Mouse (Mus musculus) limb, embryonic 11.5 days (tissue): ENCODE results near the gene Dpp8. TPM values are rescaled to one million over a fixed set of nuclear protein-coding genes. Genes with fewer than 3 reads are reported as not detected.
A peak's percentile ranks its signal among the peaks of the same experiment; 100 is the strongest.

Experiments used
- ATAC-seq: fragments of 200-750 bp; cut with Nextera tagmentation; 2 replicates; pipeline ENCODE4 v1.8.0; 2017; ENCODE audit warnings: low read depth; ENCODE audit not compliant: insufficient number of reproducible peaks, low FRiP score, low TSS enrichment
- DNase-seq: peaks from one replicate; pipeline ENCODE4 v3.0.0-alpha.2; 2015; ENCODE audit warnings: low spot score
- H3K27ac ChIP-seq: fragments of 300-500 bp; sonication (generic); replicated peaks from 2 replicates; pipeline ENCODE4 v1.5.1; 2014; ENCODE audit warnings: low read depth, mild to moderate bottlenecking, low read length
- H3K27me3 ChIP-seq: fragments of 300-500 bp; sonication (generic); 2 replicates; pipeline ENCODE4 v1.6.1; 2014; ENCODE audit warnings: mild to moderate bottlenecking, low read length, mixed read lengths; ENCODE audit not compliant: control insufficient read depth, insufficient read depth
- H3K36me3 ChIP-seq: fragments of 300-500 bp; sonication (generic); 2 replicates; pipeline ENCODE4 v1.6.1; 2014; ENCODE audit warnings: mild to moderate bottlenecking, low read length, moderate library complexity, mixed read lengths; ENCODE audit not compliant: control insufficient read depth, insufficient read depth
- H3K4me1 ChIP-seq: fragments of 300-500 bp; sonication (generic); 2 replicates; pipeline ENCODE4 v1.6.1; 2014; ENCODE audit warnings: low read length, mixed read lengths; ENCODE audit not compliant: control insufficient read depth, insufficient read depth
- H3K4me2 ChIP-seq: fragments of 300-500 bp; sonication (generic); 2 replicates; pipeline ENCODE4 v1.6.1; 2014; ENCODE audit warnings: low read depth, mild to moderate bottlenecking, moderate library complexity; ENCODE audit not compliant: severe bottlenecking
- H3K4me3 ChIP-seq: fragments of 300-500 bp; sonication (generic); 2 replicates; pipeline ENCODE4 v1.5.1; 2014; ENCODE audit warnings: low read depth, low read length
- H3K9ac ChIP-seq: fragments of 300-500 bp; sonication (generic); 2 replicates; pipeline ENCODE4 v1.6.1; 2014; ENCODE audit warnings: mild to moderate bottlenecking, low read length
- H3K9me3 ChIP-seq: fragments of 300-500 bp; sonication (generic); 2 replicates; pipeline ENCODE4 v1.6.1; 2016; ENCODE audit warnings: low read length; ENCODE audit not compliant: control insufficient read depth
- WGBS: fragments of 180-500 bp; shearing (Covaris S2); extraction: QIAGEN DNeasy Blood & Tissue Kit; methylation state at CpG from one replicate; pipeline ENCODE4 v1.1.7; 2014; 5-methylcytosine and 5-hydroxymethylcytosine counted together
- polyA plus RNA-seq: library from polyadenylated mRNA; unstranded; fragments of >200 nt; fragmentation: Nextera tagmentation; extraction: Ambion mirVana; gene quantifications from 2 replicates; pipeline ENCODE4 v1.2.1, GENCODE M21; 2014

The Dpp8 gene
- polyA plus RNA-seq, 1 experiment from 2014 or later = 31.1 TPM

GRCm38 (mm10) chr9:65085270-65085669 lies 53.1 kb downstream of the Dpp8 start:
- Histone ChIP-seq H3K27ac (no peak overlapping the region), H3K4me3 (no peak overlapping the region)
- ATAC-seq = no peak

DNA sequence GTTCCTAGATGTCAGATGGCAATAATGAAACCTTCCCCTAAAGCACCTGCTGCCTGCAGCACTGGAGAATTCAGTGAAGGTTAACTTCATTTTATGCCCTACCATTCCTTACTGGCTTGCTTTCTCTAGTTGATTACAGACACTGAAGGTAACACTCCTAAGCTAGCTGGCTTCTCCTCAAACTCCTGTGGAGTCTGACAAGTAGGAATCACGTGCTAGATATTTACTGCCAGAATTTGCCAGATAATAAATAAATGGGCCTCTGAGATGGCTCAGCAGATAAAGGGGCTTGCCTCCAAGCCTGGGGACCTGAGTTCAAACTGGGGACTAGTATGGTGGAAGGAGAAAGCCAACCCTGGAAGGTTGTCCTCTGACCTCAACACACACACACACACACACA lies 54.6 kb downstream of the Dpp8 start:
- 59% methylated on average over 1 of the region's 1 CpGs for WGBS
- 0 out of 2 replicates have a peak, but pooled peaks cover 4% of the 10 kb centered on the region for H3K4me1 ChIP-seq
- no peak overlapping the region for H3K4me3 ChIP-seq
- H3K27me3 ChIP-seq = no peaks in the 10 kb centered on the region
- no peak overlapping the region for H3K27ac ChIP-seq
- no peak overlapping the region for H3K4me2 ChIP-seq
- no peaks in the 10 kb centered on the region; the same call in 1 of the 2 replicates for H3K36me3 ChIP-seq
- DNase-seq (no peak), ATAC-seq (no peak)
- H3K9ac ChIP-seq = no peak overlapping the region
- no peaks in the 10 kb centered on the region for H3K9me3 ChIP-seq

More at GRCm38 (mm10) chr9:65085270-65085669, 53.1 kb downstream of the Dpp8 start:
- Histone ChIP-seq H3K9me3 (no peaks in the 10 kb centered on the region), H3K27me3 (no peaks in the 10 kb centered on the region), H3K4me1 (no peaks in the 10 kb centered on the region), H3K4me2 (no peak overlapping the region), H3K9ac (no peak overlapping the region), H3K36me3 (peaks cover 2% of the 10 kb centered on the region)
- no peak for DNase-seq
- 92% methylated on average over 1 of the region's 1 CpGs for WGBS

GRCm38 (mm10) chr9:65087490-65087889 lies 55.3 kb downstream of the Dpp8 start:
- H3K4me3 ChIP-seq = no peak overlapping the region
- whole genome bisulfite sequencing = 35% methylated on average over 5 of the region's 5 CpGs
- H3K9me3 ChIP-seq = no peaks in the 10 kb centered on the region
- DNase-seq = no peak
- no peaks in the 10 kb centered on the region; the same call in 1 of the 2 replicates for H3K36me3 ChIP-seq
- H3K4me1 ChIP-seq = 0 out of 2 replicates have a peak, but pooled peaks cover 4% of the 10 kb centered on the region
- no peak overlapping the region for H3K9ac ChIP-seq
- H3K27ac ChIP-seq = no peak overlapping the region
- H3K4me2 ChIP-seq = no peak overlapping the region
- no peaks in the 10 kb centered on the region for H3K27me3 ChIP-seq
- no peak for ATAC-seq

- Histone ChIP-seq H3K4me2 (no peak overlapping the region), H3K27ac (no peak overlapping the region), H3K9ac (no peak overlapping the region), H3K4me1 (0 out of 2 replicates have a peak, but pooled peaks cover 4% of the 10 kb centered on the region), H3K4me3 (no peak overlapping the region), H3K9me3 (no peaks in the 10 kb centered on the region), H3K27me3 (no peaks in the 10 kb centered on the region), H3K36me3 (no peaks in the 10 kb centered on the region)
- DNase-seq (peak; percentile 40), ATAC-seq (peak; percentile 54; the same call in 1 of the 2 replicates)
- 49% methylated on average over 6 of the region's 6 CpGs for WGBS
Measured at GRCm38 (mm10) chr9:65094237-65094636, 62.0 kb downstream of the Dpp8 start.

DNA sequence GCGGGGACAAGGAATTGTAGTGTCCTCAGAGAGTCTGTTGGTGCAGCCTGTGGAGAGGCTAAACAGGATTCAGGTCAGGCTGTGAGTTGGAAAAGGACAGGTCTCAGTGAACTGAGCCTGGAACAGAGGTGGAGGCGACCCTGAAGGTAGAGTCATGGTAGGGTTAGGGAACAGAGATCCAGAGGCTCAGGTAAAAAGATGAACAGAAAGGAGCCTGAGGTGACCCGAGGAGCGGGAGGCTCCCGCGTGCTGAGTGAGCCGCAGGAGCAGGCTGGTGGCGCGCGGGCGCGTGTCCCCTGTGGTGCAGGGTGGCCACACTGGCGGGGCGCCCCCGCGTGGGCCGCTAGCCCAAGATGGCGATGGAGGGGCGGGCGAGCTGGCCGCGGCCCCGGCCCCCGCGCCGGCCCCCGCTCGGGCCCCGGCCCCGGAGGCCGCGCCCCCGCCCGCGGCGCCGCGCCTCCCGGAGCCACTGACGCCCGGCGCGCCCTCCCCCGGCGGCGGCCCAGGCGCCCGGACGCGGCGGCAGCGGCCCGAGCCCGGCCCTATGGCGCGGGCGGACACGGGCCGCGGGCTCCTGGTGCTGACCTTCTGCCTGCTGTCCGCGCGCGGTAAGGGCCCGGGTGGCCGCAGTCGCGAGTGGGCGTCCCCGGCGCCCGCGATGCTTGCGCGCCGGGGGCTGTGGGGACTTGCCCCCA lies 68.9 kb downstream of the Dpp8 start, which contains the start of gene Igdcc4:
Gene Igdcc4, plus strand, starts transcription at position 496 of the 695 bp plus-strand sequence.
- peak within 1 kb of the TSS; percentile 97 for H3K4me2 ChIP-seq
- 2% methylated on average over 47 of the region's 76 CpGs for WGBS
- ATAC-seq (no peak), DNase-seq (peak; percentile 64)
- H3K9me3 ChIP-seq = no peaks in the 10 kb centered on the region; the same call in 1 of the 2 replicates
- peak within 1 kb of the TSS; percentile 30 for H3K27ac ChIP-seq
- no peaks in the 10 kb centered on the region for H3K36me3 ChIP-seq
- H3K27me3 ChIP-seq = no peaks in the 10 kb centered on the region
- peaks cover 8% of the 10 kb centered on the region for H3K4me1 ChIP-seq
- H3K9ac ChIP-seq = peak within 1 kb of the TSS; percentile 84
- H3K4me3 ChIP-seq = peak within 1 kb of the TSS; percentile 69

DNA sequence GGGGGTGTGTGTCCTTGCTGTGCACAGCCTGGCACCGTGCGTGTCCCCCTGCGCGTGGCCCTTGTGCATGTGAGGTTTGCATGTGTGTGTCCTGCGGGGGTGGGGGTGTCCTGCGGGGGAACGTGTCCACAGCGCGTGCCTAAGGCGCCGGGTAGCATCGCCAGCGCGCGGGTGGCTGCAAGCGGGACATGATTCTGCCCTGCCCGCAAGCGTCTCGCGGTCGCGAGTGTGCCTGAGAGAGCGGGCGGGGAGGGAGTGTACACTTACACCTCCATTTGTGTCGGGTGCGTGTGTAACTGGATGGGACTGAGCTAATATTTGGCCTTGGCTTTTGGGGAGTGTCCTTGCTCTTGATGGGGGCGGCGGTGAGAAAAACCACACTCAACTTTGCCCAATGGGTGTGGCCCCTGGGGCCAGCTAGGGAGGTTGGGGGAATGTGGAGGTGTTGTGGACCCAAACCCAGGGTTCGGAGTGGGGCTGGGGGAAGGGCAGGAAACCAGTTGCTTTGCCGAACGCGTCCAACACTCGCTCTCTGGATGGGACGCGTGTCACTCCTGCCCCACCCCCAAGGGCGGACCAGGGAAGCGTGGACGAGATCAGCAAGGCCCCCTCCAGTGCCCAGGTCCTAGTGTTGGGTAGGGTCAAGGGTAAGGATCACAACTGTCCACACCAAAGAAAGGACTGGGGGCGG lies 69.6 kb downstream of the Dpp8 start:
- H3K36me3 ChIP-seq = no peaks in the 10 kb centered on the region
- H3K9me3 ChIP-seq = no peaks in the 10 kb centered on the region; the same call in 1 of the 2 replicates
- H3K27ac ChIP-seq = peak overlapping the region; percentile 30
- peaks cover 11% of the 10 kb centered on the region for H3K4me1 ChIP-seq
- ATAC-seq (peak; percentile 62; the same call in 1 of the 2 replicates), DNase-seq (peak; percentile 66)
- peak overlapping the region; percentile 69 for H3K4me3 ChIP-seq
- no peaks in the 10 kb centered on the region for H3K27me3 ChIP-seq
- peak overlapping the region; percentile 84 for H3K9ac ChIP-seq
- H3K4me2 ChIP-seq = peak overlapping the region; percentile 97
- WGBS = 0% methylated on average over 39 of the region's 39 CpGs

DNA sequence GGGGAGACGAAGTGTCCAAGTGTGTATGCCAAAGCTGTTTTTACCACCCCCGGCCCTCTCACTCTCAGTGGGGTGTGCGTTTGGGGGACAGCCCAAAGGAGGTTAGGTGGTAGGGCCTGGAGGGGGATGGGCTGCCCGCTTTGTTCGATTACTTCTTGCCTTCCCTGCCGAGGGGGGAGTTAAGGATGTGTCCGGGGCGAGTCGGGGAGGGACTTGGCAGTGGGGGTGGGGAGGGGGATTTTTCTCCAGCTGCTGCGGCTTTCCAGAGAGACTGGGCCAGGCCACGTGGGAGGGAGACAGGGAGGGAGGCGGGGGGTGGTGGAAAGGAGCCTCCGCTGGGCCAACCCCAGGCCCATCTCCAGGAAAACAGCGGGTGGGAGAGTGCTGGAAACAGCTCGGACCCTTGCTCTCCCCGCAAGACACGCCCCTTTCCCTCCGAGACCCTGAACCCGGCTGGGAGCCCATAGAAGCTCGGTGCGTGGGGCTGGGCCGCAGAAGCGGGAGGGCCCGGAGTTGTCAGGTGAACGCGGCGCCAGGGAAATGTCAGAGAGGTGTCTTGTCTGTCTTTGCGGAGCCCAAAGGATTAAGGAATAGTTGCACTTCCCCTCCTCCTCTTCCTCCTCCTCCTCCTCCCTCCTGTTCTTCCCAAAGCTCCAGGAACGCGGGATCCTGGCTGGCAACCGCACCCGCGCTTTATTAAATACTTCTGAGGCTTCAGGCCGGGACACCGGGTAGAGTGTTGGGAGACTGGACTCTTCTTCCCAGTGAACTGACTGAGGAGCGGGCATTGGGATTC lies 70.4 kb downstream of the Dpp8 start:
- Histone ChIP-seq H3K4me1 (peaks cover 11% of the 10 kb centered on the region), H3K9me3 (no peaks in the 10 kb centered on the region; the same call in 1 of the 2 replicates)

More for the DNA sequence above, 70.4 kb downstream of the Dpp8 start:
- Histone ChIP-seq H3K27me3 (no peaks in the 10 kb centered on the region), H3K4me2 (peak overlapping the region; percentile 97), H3K9ac (peak overlapping the region; percentile 84), H3K4me3 (peak overlapping the region; percentile 69), H3K36me3 (no peaks in the 10 kb centered on the region), H3K27ac (peak overlapping the region; percentile 10; the same call in 1 of the 2 replicates)
- ATAC-seq (peak; percentile 53; the same call in 1 of the 2 replicates), DNase-seq (peak; percentile 81)
- WGBS = 1% methylated on average over 36 of the region's 36 CpGs
